Mouse (Mus musculus): Measurements from ENCODE around the gene Slc3a1.

The Slc3a1 gene

DNA sequence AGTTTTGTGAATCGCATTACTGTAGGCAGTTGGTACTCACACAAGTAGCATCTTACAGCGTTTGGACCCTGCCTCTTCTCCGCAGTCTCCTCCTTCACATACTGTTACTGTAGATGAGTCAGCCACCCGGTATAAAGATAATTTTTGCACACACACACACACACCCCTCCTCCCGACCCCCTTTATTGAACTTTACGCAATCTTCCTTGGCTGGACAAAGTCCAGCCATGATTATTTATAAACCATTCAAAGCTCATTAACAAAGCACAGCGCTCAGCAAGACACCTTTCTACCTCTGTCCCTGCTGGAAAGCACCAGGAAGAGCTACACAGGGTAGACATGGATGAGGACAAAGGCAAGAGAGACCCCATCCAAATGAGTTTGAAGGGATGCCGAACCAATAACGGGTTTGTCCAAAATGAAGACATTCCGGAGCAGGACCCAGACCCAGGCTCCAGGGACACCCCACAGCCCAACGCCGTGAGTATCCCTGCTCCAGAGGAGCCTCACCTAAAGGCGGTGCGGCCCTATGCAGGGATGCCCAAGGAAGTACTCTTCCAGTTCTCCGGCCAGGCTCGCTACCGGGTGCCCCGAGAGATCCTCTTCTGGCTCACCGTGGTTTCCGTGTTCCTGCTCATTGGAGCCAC is at the start of gene Slc3a1:
Slc3a1 (plus strand) TSS at position 284 of the 647 bp plus-strand sequence.
- DNase-seq (ENCODE audit: inconsistent ontology term), result no peak

DNA sequence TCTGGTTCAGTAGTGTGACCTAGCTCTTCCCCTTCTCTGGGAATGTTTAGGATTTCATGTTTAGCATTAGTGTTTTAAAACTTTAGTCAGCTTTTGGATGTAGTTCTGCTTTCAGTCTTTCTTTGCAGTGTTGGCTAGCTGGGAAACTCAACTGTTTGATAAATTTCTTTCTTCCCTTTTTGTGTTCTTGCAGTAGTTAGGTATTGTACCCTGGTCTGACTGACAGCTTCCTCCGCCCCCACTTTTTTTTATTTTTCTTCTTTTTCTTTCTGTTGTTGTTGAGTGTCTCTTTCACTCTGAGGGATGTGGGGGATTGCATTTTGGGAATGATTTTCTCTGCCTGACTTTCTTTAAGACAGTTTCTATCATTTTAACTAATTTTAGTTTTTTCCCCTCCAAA is 46.5 kb upstream of the Slc3a1 start:
- no peak for DNase-seq (ENCODE audit: inconsistent ontology term)

DNA sequence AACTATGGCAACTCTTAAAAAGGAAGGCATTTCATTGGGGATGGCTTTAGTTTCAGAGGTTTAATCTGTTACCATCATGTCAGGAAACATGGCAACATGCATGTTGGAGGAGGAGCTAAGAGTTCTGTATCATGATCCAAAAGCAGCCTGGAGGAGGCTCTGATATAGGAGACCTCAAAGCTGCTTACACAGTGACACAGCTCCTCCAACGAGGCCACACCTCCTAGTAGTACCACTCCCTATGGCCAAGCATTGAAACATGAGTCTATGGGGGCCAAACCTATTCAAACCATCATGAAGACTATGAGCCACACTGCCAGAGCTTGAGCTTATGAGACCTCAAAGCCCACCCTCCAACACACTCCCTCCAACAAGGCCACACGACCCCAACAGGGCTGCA is 45.4 kb upstream of the Slc3a1 start:
- no peak for DNase-seq (ENCODE audit: inconsistent ontology term)

DNA sequence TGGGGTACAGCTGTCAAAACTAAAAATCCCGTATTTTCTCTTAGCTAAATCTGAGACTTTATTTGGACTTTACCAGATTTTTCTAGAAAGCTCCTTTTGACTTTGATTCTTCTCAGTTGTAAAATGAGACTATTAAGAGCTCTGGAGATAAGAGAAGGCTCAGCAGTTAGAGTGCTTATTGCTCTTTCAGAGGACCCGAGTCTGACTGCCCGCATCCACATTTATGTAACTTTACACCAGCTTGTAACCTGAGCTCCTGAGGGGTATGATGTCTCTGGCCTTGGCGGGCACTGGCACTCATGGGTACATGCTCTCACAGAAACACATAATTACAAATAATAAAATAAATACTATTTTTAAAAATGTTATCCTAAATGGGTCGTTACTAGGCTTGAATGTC is 41.8 kb upstream of the Slc3a1 start:
- no peak for DNase-seq (ENCODE audit: inconsistent ontology term)

DNA sequence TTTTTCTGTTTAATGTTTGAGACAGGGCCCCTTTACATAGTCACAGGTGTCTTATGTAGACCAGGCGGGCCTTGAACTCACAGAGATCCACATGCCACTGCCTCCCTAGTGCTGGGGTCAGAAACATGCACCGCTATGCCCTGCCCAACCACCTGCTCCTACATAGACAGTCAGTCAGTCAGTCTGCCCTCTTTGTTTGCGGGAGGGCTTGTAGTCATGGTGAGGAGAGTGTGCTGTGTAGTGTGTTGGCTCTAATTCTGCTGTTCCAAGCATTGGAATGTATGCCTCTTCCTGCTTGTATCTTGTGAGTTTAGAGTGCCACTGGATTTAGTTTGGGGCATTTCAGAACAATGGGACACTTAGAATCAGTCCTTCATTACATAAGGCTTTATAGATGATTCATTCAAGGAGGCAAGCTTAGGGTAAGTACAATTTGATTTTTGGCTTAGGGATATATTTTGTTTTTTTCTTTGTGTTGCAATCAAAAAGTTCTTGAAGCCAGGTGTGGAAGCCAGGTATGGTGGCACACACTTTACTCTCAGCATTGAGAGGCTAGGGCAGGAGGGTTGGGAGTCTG is 40.3 kb upstream of the Slc3a1 start:
- peak; percentile 64 for DNase-seq (ENCODE audit: inconsistent ontology term)

DNA sequence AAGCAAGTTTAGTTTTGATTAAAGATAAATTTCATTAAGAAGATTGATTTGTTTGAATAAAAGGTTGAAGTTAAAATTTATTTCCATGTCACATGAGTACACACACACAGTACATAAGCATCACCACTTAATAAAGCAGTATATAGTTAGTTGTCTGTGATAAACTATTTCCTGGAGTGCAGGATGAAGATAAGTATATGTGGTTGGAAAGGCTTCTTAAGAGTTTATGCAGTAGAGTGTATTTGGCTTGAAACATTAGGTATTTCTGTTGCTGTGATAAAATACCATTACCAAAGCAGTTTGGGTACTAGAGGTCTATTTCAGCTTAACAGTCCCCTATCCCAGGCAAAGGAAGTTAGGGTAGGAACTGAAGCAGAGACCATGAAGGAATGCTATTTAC is 39.7 kb upstream of the Slc3a1 start:
- no peak for DNase-seq (ENCODE audit: inconsistent ontology term)

DNA sequence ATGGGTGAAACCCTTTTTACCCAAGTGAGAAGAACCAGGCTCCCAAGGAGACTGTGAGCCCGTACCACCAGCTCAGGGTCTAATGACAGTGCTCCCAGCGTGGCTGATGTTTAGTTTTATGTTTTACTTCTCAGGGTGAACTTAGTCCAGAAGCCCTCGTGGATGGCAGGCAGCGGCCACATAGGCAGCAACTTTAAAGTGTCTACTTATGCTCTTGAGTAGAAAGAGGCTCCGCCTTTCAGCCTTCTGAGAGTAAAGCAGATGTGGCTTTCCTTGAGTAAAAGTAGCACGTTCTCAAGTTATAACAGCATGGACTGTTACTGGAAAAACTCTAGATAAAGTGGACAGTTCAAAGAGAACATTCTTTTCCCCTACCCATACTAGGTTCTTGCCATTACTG is 32.3 kb upstream of the Slc3a1 start:
- no peak for DNase-seq (ENCODE audit: inconsistent ontology term)

DNA sequence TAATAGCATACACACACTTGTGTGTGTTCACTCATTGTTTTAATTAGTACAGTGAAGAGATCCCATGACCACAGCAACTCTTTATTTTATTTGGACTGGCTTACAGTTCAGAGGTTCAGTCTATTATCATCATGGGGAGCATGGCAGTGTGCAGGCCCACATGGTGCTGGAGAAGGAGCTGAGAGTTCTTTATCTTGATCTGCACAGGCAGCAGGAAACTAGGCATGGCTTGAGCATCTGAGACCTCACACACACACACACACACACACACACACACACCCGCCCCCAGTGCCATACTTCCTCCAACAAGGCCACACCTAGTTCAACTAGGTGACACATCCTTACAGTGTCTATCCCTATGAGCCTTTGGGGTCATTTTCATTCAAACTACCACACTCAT is 30.5 kb upstream of the Slc3a1 start:
- no peak for DNase-seq (ENCODE audit: inconsistent ontology term)

DNA sequence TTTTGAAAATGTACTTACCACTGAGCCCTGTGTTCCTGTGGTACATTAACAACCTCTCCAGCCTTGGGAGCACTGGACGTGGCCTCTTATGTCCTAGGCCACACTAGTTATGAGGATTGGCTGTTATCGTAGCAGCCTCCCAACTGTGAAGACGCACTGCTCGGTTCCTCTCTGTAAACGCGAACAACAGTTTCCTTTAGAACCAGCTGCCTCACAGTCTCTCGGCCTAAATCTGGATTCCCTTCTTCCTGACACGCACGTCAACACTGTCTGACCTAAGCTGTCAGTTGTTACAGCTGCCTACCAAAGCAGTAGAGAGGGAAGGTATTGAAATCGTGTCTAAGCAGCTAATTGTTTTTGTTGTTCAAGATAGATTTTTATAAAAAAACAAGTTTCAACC is 28.5 kb upstream of the Slc3a1 start:
- no peak for DNase-seq (ENCODE audit: inconsistent ontology term)

DNA sequence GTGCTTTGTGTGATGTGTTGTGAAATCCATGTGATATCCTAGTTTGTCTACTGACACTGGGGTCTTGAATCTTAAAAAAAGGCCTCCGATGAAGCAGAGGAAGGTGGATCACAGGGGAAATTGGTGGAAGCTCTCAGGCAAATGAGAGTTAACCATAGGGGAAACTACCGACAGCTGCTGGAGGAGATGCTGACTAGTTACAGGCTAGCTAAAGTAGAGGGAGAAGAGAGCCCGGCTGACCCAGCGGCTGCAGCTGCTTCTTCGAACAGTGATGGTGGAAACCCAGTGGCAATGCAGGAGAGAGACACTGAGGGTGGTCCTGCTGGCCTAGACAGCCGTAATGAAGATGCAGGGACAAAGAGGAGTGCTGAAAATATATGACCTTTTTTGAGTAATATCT is 14.7 kb upstream of the Slc3a1 start:
- DNase-seq (ENCODE audit: inconsistent ontology term), result no peak

DNA sequence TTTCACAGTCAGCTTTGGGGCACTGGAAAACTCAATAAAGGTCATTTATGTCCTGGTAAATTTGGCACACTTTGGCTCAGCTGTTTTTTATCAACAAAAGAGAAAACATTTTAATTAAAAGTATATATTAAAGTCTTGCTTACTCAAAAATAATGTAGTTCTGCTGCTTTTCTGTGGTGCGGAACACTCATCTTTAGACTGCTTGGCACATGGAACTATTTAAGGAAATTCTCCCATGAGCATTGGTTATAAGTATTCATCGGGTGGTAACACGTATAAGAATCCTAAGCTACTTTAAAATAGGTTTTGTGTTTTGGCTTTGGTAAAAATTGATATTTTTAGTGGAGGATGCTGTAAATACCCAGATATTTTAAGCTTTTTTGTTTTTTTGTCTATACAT is 13.5 kb upstream of the Slc3a1 start:
- no peak for DNase-seq (ENCODE audit: inconsistent ontology term)

DNA sequence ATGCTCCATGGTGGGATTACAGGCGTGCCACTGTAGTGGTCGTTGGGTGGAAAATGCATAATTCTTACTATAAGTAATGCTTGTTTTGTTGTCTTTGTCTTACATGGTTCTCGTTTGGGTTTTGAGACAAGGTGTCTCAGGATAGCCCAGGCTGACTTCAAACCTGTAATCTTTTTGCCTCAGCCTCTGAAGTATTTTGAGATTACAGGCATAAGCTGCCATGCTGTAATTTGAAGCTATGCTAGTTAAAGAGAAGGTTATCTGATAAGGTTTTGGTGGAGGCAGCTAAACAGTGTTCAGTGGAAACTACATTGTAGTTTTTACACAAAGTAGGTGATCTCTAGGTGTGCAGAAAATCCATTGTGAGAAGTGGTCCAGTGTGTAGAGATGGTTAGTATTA is 9.8 kb upstream of the Slc3a1 start:
- no peak for DNase-seq (ENCODE audit: inconsistent ontology term)

DNA sequence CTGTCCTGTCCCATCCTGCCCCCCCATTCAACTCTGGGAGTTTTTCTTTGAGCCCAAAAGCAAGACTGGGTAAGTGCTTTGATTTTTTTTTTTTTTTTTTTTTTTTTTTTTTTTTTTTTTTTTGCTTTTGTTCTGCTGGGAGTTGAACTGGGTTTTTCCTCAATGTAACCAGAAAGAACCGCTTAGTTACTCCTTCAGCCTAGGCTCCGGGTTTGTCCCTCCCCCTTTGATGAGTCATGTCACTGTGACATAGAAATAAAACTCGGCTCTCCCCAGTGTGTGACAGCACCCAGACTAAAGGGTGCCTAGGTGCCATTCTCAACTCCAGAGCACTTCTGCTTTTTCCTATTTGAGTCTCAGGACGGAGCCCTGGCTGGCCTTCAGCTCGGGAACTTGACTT is 9.4 kb upstream of the Slc3a1 start:
- DNase-seq (ENCODE audit: inconsistent ontology term), result no peak

DNA sequence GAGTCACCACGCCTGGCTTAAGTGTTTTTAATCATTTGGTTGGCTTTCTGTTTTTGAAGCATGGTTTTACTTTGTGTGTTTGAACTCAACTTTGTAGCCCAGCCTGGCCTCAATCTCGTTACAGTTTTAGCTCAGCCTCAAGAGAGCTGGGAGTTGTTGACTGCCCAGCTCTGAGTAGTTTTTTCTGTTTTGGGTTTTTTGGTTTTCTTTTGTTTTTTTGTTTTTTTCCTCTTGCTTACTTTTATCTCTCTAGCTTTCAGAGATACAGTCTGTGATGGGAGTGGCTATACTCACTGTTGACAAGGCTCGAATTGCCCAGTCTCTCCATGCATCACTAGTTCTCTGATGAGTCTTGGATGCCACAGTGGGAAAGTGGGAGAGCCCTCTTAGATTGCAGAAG is 7.8 kb upstream of the Slc3a1 start:
- DNase-seq (ENCODE audit: inconsistent ontology term), result no peak

DNA sequence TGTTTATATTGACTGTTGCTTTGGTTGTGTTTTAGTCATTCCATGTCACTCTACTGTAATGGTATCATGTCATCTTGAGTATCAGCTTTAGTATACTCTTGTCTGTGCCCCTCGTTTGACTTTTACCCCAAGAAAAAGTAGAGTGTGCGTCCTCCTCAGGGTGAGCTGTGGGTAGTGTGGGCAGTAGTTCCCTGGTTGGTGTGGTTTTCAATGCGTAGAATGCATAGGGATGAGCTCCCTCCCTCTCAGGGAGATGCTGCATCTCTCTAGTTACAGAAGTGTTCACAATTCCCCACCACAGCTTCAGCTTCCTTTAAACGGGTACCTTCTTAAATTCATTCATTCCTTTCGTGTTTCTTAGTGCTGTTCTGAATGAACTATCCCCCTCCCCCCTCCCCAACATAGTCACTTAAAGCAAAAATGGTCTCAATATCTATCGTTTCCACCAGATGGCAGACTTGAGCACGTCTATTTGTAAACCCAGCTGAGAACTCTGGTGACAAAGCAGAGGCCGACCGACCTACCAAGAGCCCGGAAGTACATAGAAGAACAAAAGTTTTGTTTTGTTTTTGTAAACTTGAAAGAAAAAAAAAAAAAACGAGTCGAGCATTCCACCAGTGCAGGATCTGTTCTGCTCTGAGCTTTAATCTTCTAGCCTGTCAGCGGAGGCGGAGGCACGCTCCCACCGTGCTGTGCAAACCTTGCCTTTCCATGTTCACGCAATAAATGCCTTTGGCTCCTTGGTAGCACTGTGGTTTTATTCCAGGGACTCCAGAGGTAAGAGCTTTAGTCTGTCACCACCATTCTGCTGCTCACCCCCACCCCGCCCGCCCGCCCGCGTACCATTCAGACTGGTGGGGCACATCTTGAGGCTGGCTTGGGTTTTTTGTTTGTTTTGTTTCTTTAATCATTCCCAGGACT is 4.7 kb upstream of the Slc3a1 start:
- peak; percentile 50 for DNase-seq (ENCODE audit: inconsistent ontology term)

DNA sequence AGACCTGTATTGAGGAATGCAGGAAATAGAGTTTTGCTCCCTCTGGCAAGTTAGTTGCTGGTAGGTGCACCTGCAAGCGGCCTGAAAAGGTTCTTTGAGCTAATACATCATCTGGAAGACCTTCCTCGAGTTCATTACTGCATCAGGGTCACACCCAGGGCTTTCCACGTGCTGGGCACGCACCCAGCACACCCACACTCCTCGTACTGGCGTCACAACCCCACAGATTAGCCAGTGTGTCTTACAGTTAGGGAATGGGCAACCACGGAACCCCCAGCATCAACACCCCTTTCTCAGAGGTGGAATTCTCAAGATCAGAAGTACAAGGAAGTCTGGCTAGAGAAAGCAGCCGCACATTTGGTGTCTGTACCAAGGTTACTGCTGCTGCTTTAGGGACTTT is 3.9 kb upstream of the Slc3a1 start:
- DNase-seq (ENCODE audit: inconsistent ontology term), result no peak

DNA sequence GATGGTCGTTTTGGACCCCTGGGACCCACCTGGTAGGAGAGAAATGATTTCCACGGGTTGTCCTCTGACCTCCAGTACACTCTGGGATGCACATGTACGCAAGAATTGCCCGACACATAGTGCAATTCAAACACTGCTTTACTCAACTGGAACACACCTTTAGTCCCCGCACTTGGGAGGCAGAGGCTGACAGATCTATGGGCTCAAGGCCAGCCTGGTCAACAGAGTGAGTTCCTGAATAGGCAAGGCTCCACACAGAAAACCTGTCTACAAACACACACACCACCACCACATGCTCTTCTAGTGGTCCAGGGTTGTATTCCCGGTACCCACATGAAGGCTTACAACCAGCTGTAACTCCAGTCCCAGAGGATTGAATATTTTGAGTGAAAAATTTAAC is 3.0 kb upstream of the Slc3a1 start:
- no peak for DNase-seq (ENCODE audit: inconsistent ontology term)

DNA sequence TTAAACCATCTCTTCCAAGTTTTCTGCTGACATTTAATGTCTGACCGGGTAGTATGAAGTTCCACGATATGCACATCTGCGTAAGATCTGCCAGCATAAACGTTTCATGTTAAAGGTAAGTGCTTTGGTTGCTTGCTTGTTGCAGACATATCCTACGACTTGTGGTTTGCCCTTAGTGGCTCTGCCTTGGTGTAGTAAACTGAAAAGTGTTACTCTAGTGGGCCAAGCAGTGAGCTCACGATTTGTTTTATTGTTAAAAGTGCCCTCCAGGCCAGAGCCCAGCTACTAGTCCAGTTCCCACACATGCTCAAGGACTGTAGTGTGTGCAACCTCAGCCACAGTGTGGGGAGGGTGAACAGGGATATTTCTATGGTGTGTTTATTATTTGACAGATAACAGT is 1.7 kb upstream of the Slc3a1 start:
- no peak for DNase-seq (ENCODE audit: inconsistent ontology term)

DNA sequence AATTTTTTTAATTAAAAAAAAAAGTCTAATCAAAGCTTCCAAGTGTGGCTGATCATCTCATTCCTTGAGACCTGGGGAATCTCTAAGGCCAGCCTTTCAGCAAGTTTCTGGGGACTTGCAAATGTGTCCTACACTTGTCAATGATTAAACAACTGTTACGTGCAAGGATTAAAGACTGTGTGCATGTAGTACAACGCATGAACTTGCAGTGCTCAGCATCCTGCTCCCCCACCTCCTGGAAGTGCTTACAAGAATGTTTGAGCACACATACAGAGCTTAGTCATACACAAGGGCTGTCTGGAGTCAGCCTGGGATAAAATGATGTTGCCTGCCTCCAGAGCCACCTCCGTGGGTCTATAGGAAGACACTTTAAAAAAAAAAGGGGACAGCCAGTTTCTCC is 929 bp upstream of the Slc3a1 start:
- DNase-seq (ENCODE audit: inconsistent ontology term), result no peak

DNA sequence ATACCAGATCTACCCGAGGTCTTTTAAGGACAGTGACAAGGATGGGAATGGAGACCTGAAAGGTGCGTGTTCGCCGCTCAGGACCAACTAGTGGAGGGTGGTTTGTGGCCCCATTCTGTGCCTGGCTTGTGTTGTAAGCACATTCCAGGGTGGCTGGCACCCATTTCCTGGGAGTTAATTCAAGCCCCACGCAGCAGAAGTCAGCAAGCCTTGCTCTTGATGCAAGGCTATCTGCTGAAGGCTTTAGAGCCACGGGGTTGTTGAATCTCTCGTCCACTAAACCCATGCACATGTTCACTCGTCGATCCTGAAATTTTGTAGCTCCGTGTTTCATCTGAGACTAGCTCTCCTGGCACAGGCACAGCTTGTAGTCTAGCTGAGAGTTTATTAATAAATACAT is 621 bp downstream of the Slc3a1 start:
- DNase-seq (ENCODE audit: inconsistent ontology term), result no peak

DNA sequence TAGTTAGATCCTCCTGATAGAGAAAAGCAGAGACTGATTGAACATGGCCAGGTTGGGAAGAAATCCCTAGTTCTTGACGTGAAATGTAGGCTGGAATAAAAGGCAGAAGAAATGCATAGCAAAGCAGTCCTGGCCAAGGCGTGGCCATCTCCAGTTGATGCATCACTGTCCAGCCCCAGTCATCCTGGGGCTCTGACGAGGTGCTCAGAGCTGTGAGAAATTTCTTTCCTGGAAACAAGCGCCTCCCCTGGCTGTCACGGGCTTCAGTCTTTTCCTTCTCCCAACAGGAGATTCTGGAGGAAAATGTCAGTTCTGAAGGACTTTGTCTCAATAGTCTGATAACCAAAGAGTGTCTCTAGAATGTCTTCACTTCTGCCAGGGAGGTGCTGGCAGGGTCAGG is 2.5 kb downstream of the Slc3a1 start:
- DNase-seq (ENCODE audit: inconsistent ontology term), result no peak

DNA sequence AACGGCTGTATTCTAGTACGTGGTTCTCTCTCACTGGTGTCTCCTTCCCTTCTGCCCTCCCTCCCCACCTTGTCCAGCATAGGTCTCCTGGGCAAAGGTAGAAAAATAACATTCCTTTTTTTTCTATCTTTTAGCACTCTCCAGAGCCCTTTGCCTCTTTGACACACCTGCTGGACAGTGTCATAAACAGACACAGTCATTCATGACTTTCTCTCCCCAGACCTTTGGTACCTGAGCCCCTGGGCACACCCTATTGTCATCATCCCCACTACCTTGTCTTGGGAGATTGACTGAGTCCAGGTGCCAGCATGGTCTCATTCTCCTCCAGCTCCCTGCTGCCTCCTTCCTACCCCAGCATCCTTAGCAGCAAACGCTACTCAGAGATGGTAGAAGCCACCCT is 4.9 kb downstream of the Slc3a1 start:
- no peak for DNase-seq (ENCODE audit: inconsistent ontology term)

DNA sequence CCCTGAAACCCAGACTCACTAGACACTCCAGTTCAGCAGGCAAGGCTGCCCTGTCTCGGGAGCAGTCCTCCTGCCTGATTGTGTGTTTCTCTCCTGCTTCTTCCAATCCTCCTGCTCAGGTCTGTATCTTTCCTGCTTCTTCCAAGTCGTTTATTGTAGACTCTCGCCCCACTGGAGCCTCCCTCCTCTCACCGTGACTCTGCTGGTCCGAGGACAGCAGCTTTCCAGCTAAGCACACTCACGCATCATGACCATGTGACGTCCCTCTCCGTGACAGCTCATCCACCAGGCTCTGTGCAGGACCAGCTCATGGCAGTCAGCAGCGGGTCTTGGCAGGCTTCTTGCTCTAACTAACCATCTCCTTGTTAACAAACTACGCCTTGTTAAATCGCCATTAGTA is 5.9 kb downstream of the Slc3a1 start:
- DNase-seq (ENCODE audit: inconsistent ontology term), result peak; percentile 68

Measured in Muller cell, postnatal 12 days (primary cell).